Mouse (Mus musculus) urinary bladder, adult 18-20 months (tissue): ENCODE data around the gene Prmt7.

Experiments used
- DNase-seq, 2 experiments: peaks; one replicate each; pipeline ENCODE4 v3.0.0; 2022; ENCODE audit warnings: low spot score in 2 of 2, mixed read lengths in 2 of 2

Gene Prmt7

GRCm38 (mm10) chr8:106219620-106220019 lies 8.9 kb downstream of the Prmt7 start:
- no peak for DNase-seq

- DNase-seq: peak in 1 of 2 experiments; percentile 26
Observed at GRCm38 (mm10) chr8:106226589-106226988, 15.9 kb downstream of the Prmt7 start.

- no peak for DNase-seq
Observed at GRCm38 (mm10) chr8:106231536-106231935, 20.8 kb downstream of the Prmt7 start.

- DNase-seq: no peak
Observed at GRCm38 (mm10) chr8:106232751-106233150, 22.0 kb downstream of the Prmt7 start.

- DNase-seq: no peak
Observed at GRCm38 (mm10) chr8:106234567-106235261, 24.0 kb downstream of the Prmt7 start.

GRCm38 (mm10) chr8:106237106-106237505 lies 26.4 kb downstream of the Prmt7 start:
- DNase-seq: no peak

GRCm38 (mm10) chr8:106250186-106250585 lies 39.5 kb downstream of the Prmt7 start:
- no peak for DNase-seq

GRCm38 (mm10) chr8:106258169-106258568 lies 47.4 kb downstream of the Prmt7 start:
- no peak for DNase-seq

- DNase-seq: no peak
Observed at GRCm38 (mm10) chr8:106259579-106260255, 49.0 kb downstream of the Prmt7 start.

- DNase-seq: no peak
Observed at GRCm38 (mm10) chr8:106260894-106261293, 50.2 kb downstream of the Prmt7 start.

GRCm38 (mm10) chr8:106262343-106262742 lies 51.6 kb downstream of the Prmt7 start:
- no peak for DNase-seq

- no peak for DNase-seq
Observed at GRCm38 (mm10) chr8:106263928-106264327, 53.2 kb downstream of the Prmt7 start.

- no peak for DNase-seq
Observed at GRCm38 (mm10) chr8:106265398-106265797, 54.7 kb downstream of the Prmt7 start.

- DNase-seq: no peak
Observed at GRCm38 (mm10) chr8:106268710-106269346, 58.1 kb downstream of the Prmt7 start.

- DNase-seq: no peak
Observed at GRCm38 (mm10) chr8:106270804-106271203, 60.1 kb downstream of the Prmt7 start.

GRCm38 (mm10) chr8:106271378-106271777 lies 60.6 kb downstream of the Prmt7 start:
- no peak for DNase-seq

- no peak for DNase-seq
Observed at GRCm38 (mm10) chr8:106273468-106273867, 62.7 kb downstream of the Prmt7 start.

GRCm38 (mm10) chr8:106276709-106277317 lies 66.1 kb downstream of the Prmt7 start:
- DNase-seq: peak; percentile 18 to 24

GRCm38 (mm10) chr8:106278367-106279042 lies 67.8 kb downstream of the Prmt7 start:
- DNase-seq: no peak

GRCm38 (mm10) chr8:106280154-106280553 lies 69.4 kb downstream of the Prmt7 start:
- DNase-seq: no peak

GRCm38 (mm10) chr8:106280844-106281243 lies 70.1 kb downstream of the Prmt7 start:
- no peak for DNase-seq

- no peak for DNase-seq
Observed at GRCm38 (mm10) chr8:106287445-106287844, 76.7 kb downstream of the Prmt7 start.
